Mouse (Mus musculus) heart, adult 2 months (tissue): ENCODE data around the gene Fcamr. TPM values are rescaled to one million over a fixed set of nuclear protein-coding genes. Genes with fewer than 3 reads are reported as not detected.

Source experiments
- DNase-seq, 2 experiments: peaks; one replicate each; pipeline ENCODE4 v3.0.0; 2021
- H3K27ac ChIP-seq: fragments of 200-600 bp; 2 replicates; pipeline ENCODE4 v1.8.1; 2022
- H3K27me3 ChIP-seq: fragments of 200-500 bp; 2 replicates; pipeline ENCODE4 v1.6.1; 2012; ENCODE audit warnings: mild to moderate bottlenecking, low read length, inconsistent platforms, mixed read lengths; ENCODE audit not compliant: control insufficient read depth, insufficient read depth
- H3K36me3 ChIP-seq: fragments of 200-500 bp; 2 replicates; pipeline ENCODE4 v1.6.1; 2012; ENCODE audit warnings: low read length, inconsistent platforms; ENCODE audit not compliant: control insufficient read depth, insufficient read depth
- H3K4me1 ChIP-seq: fragments of 200-500 bp; 2 replicates; pipeline ENCODE4 v1.6.1; 2011; ENCODE audit warnings: low read length; ENCODE audit not compliant: control insufficient read depth, insufficient read depth
- H3K4me3 ChIP-seq: fragments of 200-600 bp; 2 replicates; pipeline ENCODE4 v1.8.1; 2022
- H3K79me2 ChIP-seq: fragments of 200-500 bp; replicated peaks from 2 replicates; pipeline ENCODE4 v1.6.1; 2012; ENCODE audit warnings: mild to moderate bottlenecking, inconsistent platforms, low read length, moderate library complexity, mixed read lengths; ENCODE audit not compliant: control insufficient read depth, insufficient read depth
- H3K9ac ChIP-seq: fragments of 200-500 bp; 2 replicates; pipeline ENCODE4 v1.6.1; 2012; ENCODE audit warnings: low read depth, mild to moderate bottlenecking, control low read depth, inconsistent platforms, low read length, mixed read lengths
- CTCF ChIP-seq: fragments of 200-600 bp; IDR thresholded peaks from 2 replicates; pipeline ENCODE4 v1.8.1; 2022; ENCODE audit warnings: antibody characterized with exemption, mild to moderate bottlenecking, moderate library complexity
- EP300 ChIP-seq: fragments of 200-500 bp; IDR thresholded peaks from 2 replicates; pipeline ENCODE4 v1.6.1; 2011; ENCODE audit warnings: low read depth, low read length, control low read depth; ENCODE audit not compliant: insufficient read depth
- POLR2A ChIP-seq: fragments of 200-500 bp; IDR thresholded peaks from 2 replicates; pipeline ENCODE4 v1.6.1; 2011; ENCODE audit warnings: mild to moderate bottlenecking, low read depth, low read length, control low read depth; ENCODE audit not compliant: insufficient read depth
- WGBS: fragments of 180-500 bp; shearing (Covaris S2); methylation state at CpG from one replicate; pipeline ENCODE4 v1.1.7; 2018; 5-methylcytosine and 5-hydroxymethylcytosine counted together
- intact Hi-C: fragments of 180-260 bp; cut with DNase I; formaldehyde crosslinking; loops from one replicate; pipeline ENCODE4 v1.15.1; 2025
- polyA plus RNA-seq: library from polyadenylated mRNA; depleted of rRNA; stranded (reverse); fragments of >200 nt; gene quantifications from 2 replicates; pipeline ENCODE4 v1.2.3, GENCODE M21; 2012
- total RNA-seq, 2 experiments: library from RNA; stranded (reverse); gene quantifications; 2 replicates each; pipeline ENCODE4 v1.2.3; 2021

The Fcamr gene
- total and polyA plus RNA-seq, 3 experiments: 0.39 to 0.96 (median 0.41) TPM

DNA sequence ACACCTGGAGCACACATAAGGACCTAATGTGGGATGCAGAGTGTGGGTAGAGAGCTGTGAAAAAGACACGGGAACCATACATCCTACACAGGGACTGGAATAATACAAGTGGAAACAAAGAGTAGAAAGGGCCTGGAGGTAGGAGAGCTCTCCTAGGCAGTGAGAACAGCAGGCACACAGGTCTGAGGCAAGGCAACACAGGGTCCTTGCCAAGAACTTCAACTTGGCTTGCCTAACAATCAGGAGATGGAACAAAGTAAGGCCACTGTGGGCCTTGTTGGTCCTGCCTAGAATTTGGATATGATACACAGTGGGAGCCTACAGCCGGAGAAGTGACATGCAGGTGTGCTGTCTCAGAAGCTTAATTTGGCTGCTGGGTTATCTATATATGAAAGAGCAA lies 30.8 kb upstream of the Fcamr start:
- intact Hi-C loops: loop anchor here (10.0 kb wide), 1 partner anchor 195 kb away; no protein-coding TSS in a partner anchor
- H3K36me3 ChIP-seq: no peaks in the 10 kb centered on the region
- H3K4me3 ChIP-seq: no peak overlapping the region
- no peak overlapping the region for H3K27ac ChIP-seq
- DNase-seq: no peak
- H3K9ac ChIP-seq: no peak overlapping the region
- 79% methylated on average over 2 of the region's 2 CpGs for WGBS
- TF ChIP-seq EP300: no peak
- TF ChIP-seq POLR2A: no peak
- no peak for TF ChIP-seq CTCF
- H3K79me2 ChIP-seq: no peaks in the 10 kb centered on the region
- H3K27me3 ChIP-seq: no peaks in the 10 kb centered on the region
- H3K4me1 ChIP-seq: no peaks in the 10 kb centered on the region

- H3K4me1 ChIP-seq: no peaks in the 10 kb centered on the region
- 75% methylated on average over 4 of the region's 4 CpGs for WGBS
- H3K9ac ChIP-seq: no peak overlapping the region
- H3K27me3 ChIP-seq: no peaks in the 10 kb centered on the region
- no peaks in the 10 kb centered on the region for H3K36me3 ChIP-seq
- TF ChIP-seq EP300: no peak
- no peak for TF ChIP-seq POLR2A
- no peak for TF ChIP-seq CTCF
- H3K79me2 ChIP-seq: no peaks in the 10 kb centered on the region
- H3K27ac ChIP-seq: no peak overlapping the region
- H3K4me3 ChIP-seq: no peak overlapping the region
- no peak for DNase-seq
- intact Hi-C loops: loop anchor here (10.0 kb wide), 1 partner anchor 196 kb away; no protein-coding TSS in a partner anchor
Observed at GRCm38 (mm10) chr1:130770487-130770886, 30.2 kb upstream of the Fcamr start.

DNA sequence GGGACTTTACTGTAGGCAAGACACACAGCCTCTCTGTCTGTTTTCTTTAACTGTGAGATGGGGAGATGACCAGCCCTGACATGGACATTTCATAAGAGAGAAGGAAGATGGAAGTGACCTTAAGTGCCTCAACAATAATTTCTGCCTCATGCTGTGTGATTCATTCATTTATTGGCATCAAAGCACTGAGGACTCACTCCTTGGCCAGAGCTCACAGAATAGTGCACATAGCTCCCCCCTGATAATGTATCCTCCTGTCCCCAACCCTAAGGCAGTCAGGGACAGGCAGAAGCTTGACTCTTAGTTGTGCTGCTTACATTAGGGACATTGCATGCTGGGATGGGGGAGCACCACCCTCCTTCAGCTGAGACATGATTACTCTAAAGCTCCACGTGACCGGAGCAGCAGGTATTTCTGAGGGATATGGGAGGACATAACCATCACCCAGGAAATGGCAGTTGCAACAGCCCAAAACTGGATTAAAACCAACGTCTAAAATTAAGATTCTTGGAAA lies 29.7 kb upstream of the Fcamr start:
- no peak for DNase-seq
- Histone ChIP-seq H3K27me3 (no peaks in the 10 kb centered on the region), H3K27ac (no peak overlapping the region), H3K79me2 (no peaks in the 10 kb centered on the region), H3K4me1 (no peaks in the 10 kb centered on the region), H3K4me3 (no peak overlapping the region), H3K36me3 (no peaks in the 10 kb centered on the region), H3K9ac (no peak overlapping the region)
- no peak for TF ChIP-seq POLR2A
- TF ChIP-seq CTCF: no peak
- TF ChIP-seq EP300: no peak
- intact Hi-C loops: loop anchor here (10.0 kb wide), 1 partner anchor 196 kb away; no protein-coding TSS in a partner anchor
- WGBS: 65% methylated on average over 3 of the region's 3 CpGs

GRCm38 (mm10) chr1:130775234-130775633 lies 25.5 kb upstream of the Fcamr start:
- Histone ChIP-seq H3K4me3 (no peak overlapping the region), H3K9ac (no peak overlapping the region), H3K27me3 (no peaks in the 10 kb centered on the region; the same call in 1 of the 2 replicates), H3K4me1 (no peaks in the 10 kb centered on the region), H3K79me2 (no peaks in the 10 kb centered on the region), H3K27ac (no peak overlapping the region), H3K36me3 (no peaks in the 10 kb centered on the region)
- intact Hi-C loops: loop anchor here (5.0 to 10.0 kb wide), 2 partner anchors 200 to 228 kb away; no protein-coding TSS in a partner anchor
- WGBS: 78% methylated on average over 2 of the region's 2 CpGs
- no peak for DNase-seq
- TF ChIP-seq CTCF: no peak
- no peak for TF ChIP-seq EP300
- TF ChIP-seq POLR2A: no peak

GRCm38 (mm10) chr1:130775691-130776331 lies 24.9 kb upstream of the Fcamr start:
- H3K27ac ChIP-seq: no peak overlapping the region
- no peaks in the 10 kb centered on the region for H3K36me3 ChIP-seq
- 67% methylated on average over 7 of the region's 7 CpGs for WGBS
- H3K9ac ChIP-seq: no peak overlapping the region
- no peak overlapping the region for H3K4me3 ChIP-seq
- DNase-seq: no peak
- intact Hi-C loops: loop anchor here (2.0 to 10.0 kb wide), 3 partner anchors 83 to 229 kb away; no protein-coding TSS in a partner anchor
- no peak for TF ChIP-seq EP300
- no peak for TF ChIP-seq CTCF
- TF ChIP-seq POLR2A: no peak
- no peaks in the 10 kb centered on the region; the same call in 1 of the 2 replicates for H3K27me3 ChIP-seq
- no peaks in the 10 kb centered on the region for H3K79me2 ChIP-seq
- H3K4me1 ChIP-seq: no peaks in the 10 kb centered on the region

DNA sequence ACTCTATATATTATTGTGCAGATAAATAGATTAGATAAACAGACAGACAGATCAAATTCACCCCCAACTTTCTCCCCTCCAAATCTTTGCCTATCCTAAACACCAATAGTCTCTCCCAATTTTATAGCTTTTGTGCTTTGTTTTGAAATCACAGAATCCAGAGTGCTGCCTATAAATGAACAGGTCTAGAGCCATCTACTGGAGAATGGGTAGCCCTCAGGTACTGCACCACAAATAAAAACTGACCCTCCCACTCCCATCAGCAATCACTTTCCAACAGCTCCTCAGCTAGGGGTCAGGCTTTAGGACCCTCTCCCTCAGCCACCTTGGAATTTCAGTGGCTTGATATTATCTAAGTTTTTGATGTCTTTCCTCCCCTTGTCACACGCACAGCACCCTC lies 24.1 kb upstream of the Fcamr start:
- H3K36me3 ChIP-seq: no peaks in the 10 kb centered on the region
- no peaks in the 10 kb centered on the region for H3K4me1 ChIP-seq
- H3K27ac ChIP-seq: no peak overlapping the region
- H3K9ac ChIP-seq: no peak overlapping the region
- intact Hi-C loops: loop anchor here (2.0 to 10.0 kb wide), 3 partner anchors 84 to 229 kb away; no protein-coding TSS in a partner anchor
- no peak for DNase-seq
- H3K4me3 ChIP-seq: no peak overlapping the region
- TF ChIP-seq POLR2A (no peak), EP300 (no peak), CTCF (peak; percentile 55)
- no peaks in the 10 kb centered on the region for H3K79me2 ChIP-seq
- no peaks in the 10 kb centered on the region; the same call in 1 of the 2 replicates for H3K27me3 ChIP-seq
- 66% methylated on average over 1 of the region's 1 CpGs for WGBS
